Mouse (Mus musculus) frontal cortex, adult (tissue): Measurements from ENCODE around the gene Atf5.

Experiments
- ATAC-seq: cut with Nextera tagmentation; 2 replicates; pipeline ENCODE4 v1.9.2; 2017; ENCODE audit warnings: mild to moderate bottlenecking, moderate library complexity, mixed read lengths; ENCODE audit not compliant: low TSS enrichment

Atf5 gene

GRCm38 (mm10) chr7:44770046-44770578 is 46.3 kb downstream of the Atf5 start:
- ATAC-seq: no peak; the same call in 1 of the 2 replicates

- ATAC-seq: no peak
Observed at GRCm38 (mm10) chr7:44768129-44768528, 48.3 kb downstream of the Atf5 start.
